Mouse (Mus musculus): ENCODE data around the gene Mob3a. TPM values are rescaled to one million over a fixed set of nuclear protein-coding genes. Genes with fewer than 3 reads are reported as not detected.

The Mob3a gene
- total and polyA plus RNA-seq, 2 experiments from 2014 or later: 44.9 to 75.1 TPM

DNA sequence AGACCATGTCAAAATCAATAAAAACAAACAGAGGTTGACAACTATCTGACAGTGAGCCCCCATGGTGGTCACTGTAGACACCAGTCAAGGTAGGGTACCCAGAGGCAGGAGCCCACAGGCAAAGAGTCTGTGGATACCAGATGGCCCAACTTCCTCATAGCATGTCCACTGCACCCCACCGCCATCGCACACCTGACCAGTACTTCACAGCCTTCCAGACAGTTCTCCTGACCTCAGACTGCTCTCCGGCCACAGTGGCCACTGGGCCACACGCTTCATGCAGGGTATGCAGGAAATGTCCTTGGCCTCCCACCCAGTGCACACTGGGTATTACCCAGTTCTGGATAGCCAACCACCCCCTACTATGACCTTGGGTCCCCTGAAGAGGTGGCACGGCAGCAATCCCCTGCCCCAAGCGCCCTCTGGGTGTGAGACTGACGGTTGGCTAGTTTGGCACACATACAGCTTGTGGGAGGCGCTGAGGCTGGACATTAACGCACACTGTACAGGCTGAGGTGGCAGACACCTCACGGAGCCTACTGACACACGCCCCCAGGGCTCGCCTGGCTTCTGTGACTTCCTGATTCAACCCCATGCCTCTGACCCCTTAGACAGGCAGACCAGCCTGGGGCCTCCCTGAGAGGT lies 8.3 kb downstream of the Mob3a start:
- no peak for ATAC-seq (ENCODE audit: low FRiP score)

DNA sequence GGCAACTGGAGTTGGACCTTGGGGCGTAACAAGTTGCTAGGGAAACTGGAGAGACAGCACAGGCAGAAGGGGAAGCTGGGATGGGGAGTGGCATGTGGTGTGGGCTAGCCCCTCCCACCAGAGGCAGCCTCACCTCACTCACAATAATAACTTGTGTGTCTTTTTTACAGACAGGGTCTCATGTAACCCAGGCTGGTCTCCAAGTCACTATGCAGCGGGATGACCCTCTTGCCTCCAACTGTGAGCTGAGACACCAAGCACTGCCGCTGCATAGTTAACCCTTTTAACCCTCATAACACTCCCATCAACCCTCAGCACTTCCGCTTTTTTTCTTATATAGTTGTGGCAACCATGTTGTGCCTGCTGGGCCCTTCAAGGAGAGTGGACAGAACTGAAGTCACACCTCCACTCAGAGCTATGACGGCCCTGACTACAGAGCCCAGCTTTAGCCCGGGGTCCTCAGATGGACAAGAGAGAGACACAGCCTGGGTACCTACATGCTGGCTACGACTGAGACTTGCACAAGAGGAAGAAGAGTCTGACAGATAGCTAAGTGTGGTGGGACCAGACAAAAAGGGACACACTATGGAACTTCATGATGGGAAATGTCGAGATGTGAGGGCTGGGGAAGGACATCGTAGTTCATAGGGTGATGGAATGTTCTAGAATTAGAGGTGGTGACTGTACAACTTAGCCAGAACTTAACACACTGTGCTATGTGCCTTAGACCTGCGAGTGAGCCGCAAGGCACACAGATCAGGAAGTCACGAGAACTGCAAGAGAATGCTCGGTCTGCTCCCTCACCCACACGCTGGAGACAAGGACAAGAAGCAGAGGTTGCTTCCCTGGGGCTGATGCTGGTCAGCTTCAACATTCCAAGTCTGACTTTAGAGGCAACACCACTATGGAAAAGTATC lies 9.3 kb downstream of the Mob3a start:
- Histone ChIP-seq H3K9me3 (ENCODE audit: low read length) (no peaks in the 10 kb centered on the region), H3K9ac (replicated peaks; ENCODE audit: low read length, poor library complexity, severe bottlenecking) (no peak overlapping the region), H3K4me3 (ENCODE audit: low read depth, low read length) (no peak overlapping the region), H3K4me1 (ENCODE audit: insufficient read depth, low read length) (no peaks in the 10 kb centered on the region), H3K27ac (ENCODE audit: low read depth, low read length) (no peak overlapping the region), H3K27me3 (ENCODE audit: insufficient read depth, low read length) (no peaks in the 10 kb centered on the region), H3K4me2 (ENCODE audit: low read depth, low read length, poor library complexity, severe bottlenecking) (no peak overlapping the region), H3K36me3 (ENCODE audit: insufficient read depth, low read length) (peaks cover 24% of the 10 kb centered on the region)
- DNase-seq (ENCODE audit: low spot score) (no peak), ATAC-seq (ENCODE audit: low FRiP score) (no peak)
- no peak for TF ChIP-seq CTCF (IDR thresholded peaks at IDR 0.05)
- 83% methylated on average over 14 of the region's 14 CpGs for WGBS

More for the DNA sequence above, 8.3 kb downstream of the Mob3a start:
- no peaks in the 10 kb centered on the region; the same call in 1 of the 2 replicates for H3K4me1 ChIP-seq (ENCODE audit: insufficient read depth, low read length)
- H3K27me3 ChIP-seq (ENCODE audit: insufficient read depth, low read length): no peaks in the 10 kb centered on the region
- TF ChIP-seq CTCF (IDR thresholded peaks at IDR 0.05): no peak
- no peaks in the 10 kb centered on the region for H3K9me3 ChIP-seq (ENCODE audit: low read length)
- H3K4me2 ChIP-seq (ENCODE audit: low read depth, low read length, poor library complexity, severe bottlenecking): no peak overlapping the region
- peaks cover 27% of the 10 kb centered on the region for H3K36me3 ChIP-seq (ENCODE audit: insufficient read depth, low read length)
- no peak overlapping the region for H3K27ac ChIP-seq (ENCODE audit: low read depth, low read length)
- no peak overlapping the region for H3K4me3 ChIP-seq (ENCODE audit: low read depth, low read length)
- WGBS: 92% methylated on average over 12 of the region's 12 CpGs
- no peak for DNase-seq (ENCODE audit: low spot score)
- no peak overlapping the region for H3K9ac ChIP-seq (replicated peaks; ENCODE audit: low read length, poor library complexity, severe bottlenecking)

DNA sequence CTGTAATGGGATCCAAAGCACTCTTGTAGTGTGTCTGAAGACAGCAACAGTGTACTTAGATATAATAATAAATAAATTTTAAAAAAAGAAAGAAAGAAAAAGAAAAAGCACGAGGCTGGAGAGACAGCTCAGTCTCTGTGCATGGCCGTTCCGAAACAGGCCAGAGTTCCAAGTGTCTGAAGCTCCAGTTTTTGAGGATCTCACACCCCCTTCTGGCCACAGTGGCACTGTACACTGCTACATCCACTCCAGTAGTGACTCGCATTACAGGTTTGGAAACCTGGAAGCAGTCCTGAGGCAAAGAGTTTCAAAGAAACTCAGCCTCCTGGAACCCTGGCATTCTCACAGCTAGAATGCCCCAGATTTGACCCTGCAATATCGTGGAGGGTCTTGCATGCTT lies 13.9 kb downstream of the Mob3a start:
- Histone ChIP-seq H3K9me3 (ENCODE audit: low read length) (no peaks in the 10 kb centered on the region), H3K4me2 (ENCODE audit: low read depth, low read length, poor library complexity, severe bottlenecking) (no peak overlapping the region), H3K36me3 (ENCODE audit: insufficient read depth, low read length) (peaks cover 60% of the 10 kb centered on the region), H3K27me3 (ENCODE audit: insufficient read depth, low read length) (no peaks in the 10 kb centered on the region), H3K4me1 (ENCODE audit: insufficient read depth, low read length) (no peaks in the 10 kb centered on the region), H3K4me3 (ENCODE audit: low read depth, low read length) (no peak overlapping the region), H3K27ac (ENCODE audit: low read depth, low read length) (no peak overlapping the region), H3K9ac (replicated peaks; ENCODE audit: low read length, poor library complexity, severe bottlenecking) (no peak overlapping the region)
- DNase-seq (ENCODE audit: low spot score): peak; percentile 80
- no peak for ATAC-seq (ENCODE audit: low FRiP score)
- 33% methylated on average over 5 of the region's 5 CpGs for WGBS
- peak; percentile 74 for TF ChIP-seq CTCF (IDR thresholded peaks at IDR 0.05)

DNA sequence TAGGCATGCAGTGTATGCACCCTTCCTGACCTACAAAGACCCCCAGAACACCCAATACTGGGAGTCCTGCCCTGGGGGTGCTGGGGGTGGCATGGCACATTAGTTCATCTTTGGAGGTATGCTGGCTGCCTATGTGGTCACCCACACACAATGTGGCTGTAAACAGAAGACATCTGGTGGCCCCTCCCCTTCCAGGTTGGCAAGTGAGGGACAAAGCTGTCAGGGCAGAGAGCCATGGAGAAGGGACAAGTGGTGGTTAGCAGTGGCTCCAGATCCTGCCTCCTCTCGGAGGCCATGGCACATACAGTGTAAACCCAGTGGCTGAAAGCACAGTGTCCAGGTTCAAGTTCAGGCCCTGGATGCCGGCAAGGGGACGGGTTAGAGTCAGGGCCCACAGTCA lies 15.2 kb downstream of the Mob3a start:
- DNase-seq (ENCODE audit: low spot score) (no peak), ATAC-seq (ENCODE audit: low FRiP score) (no peak)
- H3K9me3 ChIP-seq (ENCODE audit: low read length): no peaks in the 10 kb centered on the region
- TF ChIP-seq CTCF (IDR thresholded peaks at IDR 0.05): no peak
- H3K4me1 ChIP-seq (ENCODE audit: insufficient read depth, low read length): no peaks in the 10 kb centered on the region
- peaks cover 60% of the 10 kb centered on the region for H3K36me3 ChIP-seq (ENCODE audit: insufficient read depth, low read length)
- no peak overlapping the region for H3K27ac ChIP-seq (ENCODE audit: low read depth, low read length)
- no peak overlapping the region for H3K9ac ChIP-seq (replicated peaks; ENCODE audit: low read length, poor library complexity, severe bottlenecking)
- WGBS: 96% methylated on average over 3 of the region's 3 CpGs
- no peak overlapping the region for H3K4me3 ChIP-seq (ENCODE audit: low read depth, low read length)
- no peak overlapping the region for H3K4me2 ChIP-seq (ENCODE audit: low read depth, low read length, poor library complexity, severe bottlenecking)
- H3K27me3 ChIP-seq (ENCODE audit: insufficient read depth, low read length): no peaks in the 10 kb centered on the region

DNA sequence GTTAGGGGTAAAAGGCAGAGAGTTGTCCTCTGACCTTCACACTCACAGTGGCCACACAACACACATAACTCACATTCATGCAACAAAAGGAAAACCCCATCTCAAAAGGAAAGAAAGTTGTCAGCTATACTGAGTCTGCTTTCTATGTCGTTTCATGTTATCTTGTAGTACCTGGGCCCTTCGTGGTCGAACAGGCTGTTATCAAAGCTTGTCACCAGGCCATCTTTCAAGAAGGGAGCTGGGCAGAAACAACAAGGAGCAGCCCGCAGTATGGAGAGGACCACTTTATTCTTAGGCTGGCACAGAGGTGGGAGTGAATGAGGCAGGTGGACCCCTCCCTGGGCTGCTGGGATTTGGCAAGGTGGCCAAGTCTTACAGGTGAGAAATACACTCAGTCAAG lies 16.8 kb downstream of the Mob3a start:
- ATAC-seq (ENCODE audit: low FRiP score): no peak
- peaks cover 46% of the 10 kb centered on the region for H3K36me3 ChIP-seq (ENCODE audit: insufficient read depth, low read length)
- no peak for TF ChIP-seq CTCF (IDR thresholded peaks at IDR 0.05)

DNA sequence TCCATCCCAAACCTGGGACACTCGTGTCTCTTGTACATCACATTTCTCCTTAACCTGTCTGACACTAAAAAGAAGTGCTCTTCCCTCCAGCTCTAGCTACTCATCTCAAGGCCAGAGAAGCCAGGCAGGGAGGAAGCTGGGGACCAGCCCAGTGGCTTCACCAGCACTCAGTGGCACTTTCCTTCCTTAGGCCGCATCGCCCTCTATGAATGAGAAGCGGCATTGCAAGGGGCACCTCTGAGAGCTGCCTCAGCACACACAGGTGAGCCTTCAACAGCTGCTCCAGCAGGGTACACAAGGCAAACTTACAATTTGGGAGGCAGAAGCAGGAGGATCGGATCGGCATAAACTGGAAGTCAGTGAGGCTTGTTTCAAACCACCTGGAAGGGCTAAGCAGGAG lies 17.6 kb downstream of the Mob3a start:
- H3K27me3 ChIP-seq (ENCODE audit: insufficient read depth, low read length): no peaks in the 10 kb centered on the region
- DNase-seq (ENCODE audit: low spot score): peak; percentile 46
- peak; percentile 68 for TF ChIP-seq CTCF (IDR thresholded peaks at IDR 0.05)
- H3K9ac ChIP-seq (replicated peaks; ENCODE audit: low read length, poor library complexity, severe bottlenecking): no peak overlapping the region
- WGBS: 55% methylated on average over 6 of the region's 6 CpGs
- H3K9me3 ChIP-seq (ENCODE audit: low read length): no peaks in the 10 kb centered on the region
- no peak overlapping the region for H3K27ac ChIP-seq (ENCODE audit: low read depth, low read length)
- no peak overlapping the region for H3K4me2 ChIP-seq (ENCODE audit: low read depth, low read length, poor library complexity, severe bottlenecking)
- no peaks in the 10 kb centered on the region for H3K4me1 ChIP-seq (ENCODE audit: insufficient read depth, low read length)
- peaks cover 38% of the 10 kb centered on the region for H3K36me3 ChIP-seq (ENCODE audit: insufficient read depth, low read length)
- H3K4me3 ChIP-seq (ENCODE audit: low read depth, low read length): no peak overlapping the region
- no peak for ATAC-seq (ENCODE audit: low FRiP score)

More for the DNA sequence above, 16.8 kb downstream of the Mob3a start:
- H3K27me3 ChIP-seq (ENCODE audit: insufficient read depth, low read length): no peaks in the 10 kb centered on the region
- H3K9ac ChIP-seq (replicated peaks; ENCODE audit: low read length, poor library complexity, severe bottlenecking): no peak overlapping the region
- WGBS: 94% methylated on average over 4 of the region's 4 CpGs
- DNase-seq (ENCODE audit: low spot score): no peak
- H3K4me2 ChIP-seq (ENCODE audit: low read depth, low read length, poor library complexity, severe bottlenecking): no peak overlapping the region
- H3K9me3 ChIP-seq (ENCODE audit: low read length): no peaks in the 10 kb centered on the region
- H3K4me1 ChIP-seq (ENCODE audit: insufficient read depth, low read length): no peaks in the 10 kb centered on the region
- no peak overlapping the region for H3K4me3 ChIP-seq (ENCODE audit: low read depth, low read length)
- no peak overlapping the region for H3K27ac ChIP-seq (ENCODE audit: low read depth, low read length)
